Mouse (Mus musculus) embryonic fibroblast, embryonic 13.5 days (primary cell): Measurements from ENCODE around the gene Aff3.

Experiments
- CTCF ChIP-seq: IDR thresholded peaks from 2 replicates; pipeline ENCODE4 v1.5.1; 2011; ENCODE audit warnings: mild to moderate bottlenecking, control low read depth, low read length, moderate library complexity, borderline replicate concordance; ENCODE audit not compliant: insufficient read depth
- POLR2A ChIP-seq: IDR thresholded peaks from 2 replicates; pipeline ENCODE4 v1.6.1; 2011; ENCODE audit warnings: low read depth, mild to moderate bottlenecking, control low read depth, low read length, moderate library complexity

GRCm38 (mm10) chr1:38679890-38680289 is 15.1 kb upstream of the Aff3 start:
- TF ChIP-seq CTCF (no peak), POLR2A (no peak)
